Mouse (Mus musculus) E14TG2a.4 (cell line): ENCODE measurements around the gene Erg28.

Source experiments
- H3K27me3 ChIP-seq: 2 replicates; pipeline ENCODE4 v1.6.1; 2014; ENCODE audit warnings: low read length, control low read depth; ENCODE audit not compliant: insufficient read depth
- H3K36me3 ChIP-seq: 2 replicates; pipeline ENCODE4 v1.6.1; 2014; ENCODE audit warnings: low read length, control low read depth; ENCODE audit not compliant: insufficient read depth
- H3K4me1 ChIP-seq: replicated peaks from 2 replicates; pipeline ENCODE4 v1.6.1; 2014; ENCODE audit warnings: low read depth, low read length, control low read depth
- H3K4me3 ChIP-seq: replicated peaks from 2 replicates; pipeline ENCODE4 v1.5.1; 2014; ENCODE audit warnings: mild to moderate bottlenecking, low read length
- H3K9me3 ChIP-seq: 2 replicates; pipeline ENCODE4 v1.6.1; 2014; ENCODE audit warnings: low read length, control low read depth
- CTCF ChIP-seq: conservative IDR thresholded peaks from 2 replicates; pipeline ENCODE4 v1.5.1; 2014; ENCODE audit warnings: low read length
- NANOG ChIP-seq: IDR thresholded peaks from 2 replicates; pipeline ENCODE4 v1.6.1; 2014; ENCODE audit warnings: borderline replicate concordance, low read length, mixed read lengths
- POU5F1 ChIP-seq: IDR thresholded peaks from 2 replicates; pipeline ENCODE4 v1.6.1; 2014; ENCODE audit warnings: low read length, borderline replicate concordance

Gene Erg28

DNA sequence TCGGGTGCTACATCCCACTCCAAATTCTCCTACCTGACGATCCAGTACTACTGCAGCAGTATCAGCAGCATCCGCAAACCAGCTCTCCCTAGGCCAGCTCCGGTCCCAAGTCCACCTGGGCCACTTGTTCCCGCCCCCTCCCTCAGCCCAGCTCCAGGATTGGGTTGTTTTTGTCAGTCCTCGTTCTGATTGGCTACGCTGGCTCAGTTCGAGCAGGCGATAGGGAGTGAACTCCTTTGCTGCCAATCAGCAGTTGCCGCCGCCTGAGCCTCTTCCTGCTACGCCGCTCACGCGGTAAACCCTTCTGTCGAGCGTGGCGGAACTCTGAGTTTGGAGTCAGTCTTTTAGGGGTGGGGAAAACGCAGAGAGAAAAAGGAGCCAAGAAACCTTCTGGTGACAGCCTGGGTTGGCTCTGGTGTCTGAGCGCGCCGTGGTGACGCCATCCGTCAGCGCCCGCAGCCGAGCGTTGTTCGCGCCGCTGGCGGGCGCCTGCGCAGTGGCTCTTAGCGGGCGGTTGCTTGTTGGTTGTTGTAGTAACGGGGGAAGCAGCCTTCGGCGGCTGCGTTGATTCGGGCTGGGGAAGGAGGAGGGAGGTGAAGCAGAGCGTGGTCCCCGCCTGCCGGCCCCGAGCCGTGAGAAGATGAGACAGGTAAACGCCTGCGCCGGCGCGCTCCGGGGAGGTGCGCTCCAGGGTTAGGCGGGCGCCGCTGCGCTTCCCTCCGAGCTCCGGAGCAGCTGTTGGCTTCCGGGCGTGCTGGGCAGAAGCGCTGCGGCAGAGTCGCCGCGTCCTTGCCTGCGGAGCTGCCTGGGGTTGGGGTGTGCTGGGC, at the start of gene Erg28, which contains the start of gene Ttll5:
Erg28 (minus strand) TSS at position 113 of the 827 bp plus-strand sequence.
Ttll5 (plus strand) TSS at position 222 of the 827 bp plus-strand sequence.
- peak within 1 kb of the TSS; percentile 95 for H3K4me3 ChIP-seq
- H3K36me3 ChIP-seq = peaks cover 59% of the 10 kb centered on the region
- H3K4me1 ChIP-seq = peaks cover 29% of the 10 kb centered on the region
- H3K9me3 ChIP-seq = no peaks in the 10 kb centered on the region
- TF ChIP-seq NANOG (no peak), POU5F1 (no peak), CTCF (no peak)
- no peaks in the 10 kb centered on the region for H3K27me3 ChIP-seq

DNA sequence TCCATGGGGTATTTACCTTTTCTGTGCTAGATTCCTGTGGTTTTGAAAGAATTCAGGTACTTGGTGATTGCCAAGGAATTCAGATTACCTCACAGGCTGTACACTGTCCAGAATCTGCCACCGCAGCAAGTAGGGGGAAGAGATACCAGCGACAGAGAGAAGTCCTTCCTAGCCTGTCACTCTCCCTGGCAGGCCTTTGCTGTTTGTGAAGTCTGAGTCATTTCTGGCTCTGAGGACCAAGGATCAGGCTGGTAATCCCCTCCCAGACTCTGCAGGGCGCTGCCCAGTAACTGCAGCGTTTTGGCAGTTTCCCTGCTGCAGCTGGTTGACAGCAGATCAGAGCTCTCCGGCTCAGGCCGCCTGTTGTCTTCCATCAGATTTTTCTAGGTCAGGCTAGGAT, 45.1 kb upstream of the Erg28 start:
- TF ChIP-seq NANOG (no peak), POU5F1 (no peak), CTCF (no peak)

GRCm38 (mm10) chr12:85867125-85867524, 42.8 kb upstream of the Erg28 start:
- H3K9me3 ChIP-seq = no peaks in the 10 kb centered on the region
- no peaks in the 10 kb centered on the region for H3K27me3 ChIP-seq
- TF ChIP-seq CTCF (no peak), NANOG (no peak), POU5F1 (no peak)
- peaks cover 12% of the 10 kb centered on the region; the same call in 1 of the 2 replicates for H3K36me3 ChIP-seq
- no peaks in the 10 kb centered on the region for H3K4me1 ChIP-seq
- H3K4me3 ChIP-seq = no peak overlapping the region

More for the DNA sequence above, 45.1 kb upstream of the Erg28 start:
- peaks cover 9% of the 10 kb centered on the region; the same call in 1 of the 2 replicates for H3K36me3 ChIP-seq
- no peak overlapping the region for H3K4me3 ChIP-seq
- H3K4me1 ChIP-seq = no peaks in the 10 kb centered on the region
- no peaks in the 10 kb centered on the region for H3K27me3 ChIP-seq
- no peaks in the 10 kb centered on the region for H3K9me3 ChIP-seq

GRCm38 (mm10) chr12:85866624-85867023, 42.3 kb upstream of the Erg28 start:
- no peaks in the 10 kb centered on the region for H3K9me3 ChIP-seq
- H3K4me3 ChIP-seq = no peak overlapping the region
- peaks cover 12% of the 10 kb centered on the region; the same call in 1 of the 2 replicates for H3K36me3 ChIP-seq
- no peaks in the 10 kb centered on the region for H3K27me3 ChIP-seq
- H3K4me1 ChIP-seq = no peaks in the 10 kb centered on the region
- TF ChIP-seq POU5F1 = no peak
- TF ChIP-seq CTCF = no peak
- TF ChIP-seq NANOG = no peak

- no peak for TF ChIP-seq POU5F1
- 0 out of 2 replicates have a peak, but pooled peaks have one; percentile 19 for TF ChIP-seq CTCF
Observed at GRCm38 (mm10) chr12:85865526-85865925, 41.2 kb upstream of the Erg28 start.

GRCm38 (mm10) chr12:85862514-85862913, 38.2 kb upstream of the Erg28 start:
- Histone ChIP-seq H3K36me3 (peaks cover 16% of the 10 kb centered on the region), H3K9me3 (no peaks in the 10 kb centered on the region), H3K4me1 (no peaks in the 10 kb centered on the region), H3K27me3 (no peaks in the 10 kb centered on the region), H3K4me3 (no peak overlapping the region)
- TF ChIP-seq POU5F1 = no peak
- TF ChIP-seq CTCF = no peak
- no peak for TF ChIP-seq NANOG

More at GRCm38 (mm10) chr12:85865526-85865925, 41.2 kb upstream of the Erg28 start:
- Histone ChIP-seq H3K9me3 (no peaks in the 10 kb centered on the region), H3K4me1 (no peaks in the 10 kb centered on the region), H3K4me3 (no peak overlapping the region), H3K27me3 (no peaks in the 10 kb centered on the region), H3K36me3 (peaks cover 15% of the 10 kb centered on the region; the same call in 1 of the 2 replicates)

DNA sequence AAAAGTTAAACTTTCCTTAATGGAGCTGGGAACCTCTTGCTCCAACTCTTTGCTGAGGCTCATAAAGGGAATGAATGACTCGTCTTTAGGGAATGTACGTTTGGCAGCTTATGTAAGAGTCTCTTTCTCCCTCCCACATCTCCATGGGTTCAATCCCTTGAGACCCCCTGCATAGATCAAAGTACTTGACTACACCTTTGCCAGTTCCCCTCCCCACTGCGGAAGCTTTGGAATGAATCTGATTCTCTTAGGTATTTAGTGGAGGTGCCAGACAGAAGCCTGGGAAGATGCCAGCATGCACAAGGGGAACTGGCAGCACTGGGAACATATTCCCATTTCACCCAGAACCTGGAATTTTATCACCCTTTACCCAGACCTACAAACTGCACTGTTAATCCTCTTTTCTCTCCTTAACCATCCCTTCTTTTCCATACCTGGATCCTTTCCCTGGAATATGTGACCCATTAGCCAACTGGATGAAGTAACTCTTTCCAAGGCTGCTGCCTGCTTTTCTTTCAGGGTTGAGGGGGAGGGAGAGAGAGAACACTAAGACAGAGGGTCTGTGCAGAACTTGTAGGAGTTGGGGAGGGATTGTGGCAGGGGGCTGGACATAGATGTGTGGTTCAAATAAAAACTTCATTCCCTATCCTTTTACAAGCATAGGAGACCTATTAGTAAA, 35.3 kb upstream of the Erg28 start:
- Histone ChIP-seq H3K4me3 (no peak overlapping the region), H3K4me1 (peaks cover 8% of the 10 kb centered on the region; the same call in 1 of the 2 replicates), H3K9me3 (0 out of 2 replicates have a peak, but pooled peaks cover 2% of the 10 kb centered on the region), H3K27me3 (no peaks in the 10 kb centered on the region), H3K36me3 (peaks cover 19% of the 10 kb centered on the region)
- no peak for TF ChIP-seq NANOG
- no peak for TF ChIP-seq CTCF
- TF ChIP-seq POU5F1 = no peak

DNA sequence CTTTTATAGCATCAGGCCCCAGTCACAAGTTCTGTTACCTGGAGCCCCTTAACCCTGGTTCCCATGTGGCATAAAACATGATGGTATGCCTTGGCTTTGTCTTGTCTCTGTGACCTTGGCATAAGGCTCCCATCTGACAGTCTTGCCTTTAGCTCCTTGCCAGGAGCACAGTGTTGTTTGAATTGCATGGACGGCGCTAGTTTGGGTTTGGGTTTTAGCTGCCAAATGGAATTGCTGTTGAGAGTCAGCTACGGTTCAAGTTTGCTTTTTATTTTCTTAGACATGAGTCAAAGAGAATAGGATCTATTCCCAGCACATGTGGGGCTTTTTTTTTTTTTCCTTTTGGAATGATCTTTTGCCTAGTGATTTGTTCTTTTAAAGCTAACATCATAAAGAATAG, 34.8 kb upstream of the Erg28 start:
- TF ChIP-seq NANOG = no peak
- Histone ChIP-seq H3K4me1 (peaks cover 8% of the 10 kb centered on the region; the same call in 1 of the 2 replicates), H3K9me3 (0 out of 2 replicates have a peak, but pooled peaks cover 2% of the 10 kb centered on the region), H3K36me3 (peaks cover 16% of the 10 kb centered on the region), H3K27me3 (no peaks in the 10 kb centered on the region), H3K4me3 (no peak overlapping the region)
